Mouse (Mus musculus): ENCODE results near the gene Lhfpl4.

The Lhfpl4 gene

GRCm38 (mm10) chr6:113172011-113172410 lies 23.2 kb downstream of the Lhfpl4 start:
- in situ Hi-C loops (cut with MboI; ENCODE audit: low pct_unique_long_range_greater_than_20kb in 1 of 2, low sequenced_read_pairs in 2 of 2, unreplicated experiment in 1 of 2): no loop called here

- in situ Hi-C loops (cut with MboI; ENCODE audit: low pct_unique_long_range_greater_than_20kb in 1 of 2, low sequenced_read_pairs in 2 of 2, unreplicated experiment in 1 of 2): no loop called here
These were observed 24.5 kb downstream of the Lhfpl4 start for GRCm38 (mm10) chr6:113170651-113171050.

- in situ Hi-C loops (cut with MboI; ENCODE audit: low pct_unique_long_range_greater_than_20kb in 1 of 2, low sequenced_read_pairs in 2 of 2, unreplicated experiment in 1 of 2): no loop called here
These were observed 25.3 kb downstream of the Lhfpl4 start for GRCm38 (mm10) chr6:113169852-113170251.

GRCm38 (mm10) chr6:113168316-113168975 lies 26.7 kb downstream of the Lhfpl4 start:
- in situ Hi-C loops (cut with MboI; ENCODE audit: low pct_unique_long_range_greater_than_20kb in 1 of 2, low sequenced_read_pairs in 2 of 2, unreplicated experiment in 1 of 2): no loop called here

- in situ Hi-C loops (cut with MboI; ENCODE audit: low pct_unique_long_range_greater_than_20kb in 1 of 2, low sequenced_read_pairs in 2 of 2, unreplicated experiment in 1 of 2): no loop called here
These were observed 28.4 kb downstream of the Lhfpl4 start for GRCm38 (mm10) chr6:113166661-113167251.

- in situ Hi-C loops (cut with MboI; ENCODE audit: low pct_unique_long_range_greater_than_20kb in 1 of 2, low sequenced_read_pairs in 2 of 2, unreplicated experiment in 1 of 2): no loop called here
These were observed 31.7 kb downstream of the Lhfpl4 start for GRCm38 (mm10) chr6:113163513-113163912.

- in situ Hi-C loops (cut with MboI; ENCODE audit: low pct_unique_long_range_greater_than_20kb in 1 of 2, low sequenced_read_pairs in 2 of 2, unreplicated experiment in 1 of 2): no loop called here
These were observed 33.2 kb downstream of the Lhfpl4 start for GRCm38 (mm10) chr6:113161982-113162381.

GRCm38 (mm10) chr6:113160106-113160505 lies 35.1 kb downstream of the Lhfpl4 start:
- in situ Hi-C loops (cut with MboI; ENCODE audit: low pct_unique_long_range_greater_than_20kb in 1 of 2, low sequenced_read_pairs in 2 of 2, unreplicated experiment in 1 of 2): no loop called here

- in situ Hi-C loops (cut with MboI; ENCODE audit: low pct_unique_long_range_greater_than_20kb in 1 of 2, low sequenced_read_pairs in 2 of 2, unreplicated experiment in 1 of 2): no loop called here
These were observed 39.1 kb downstream of the Lhfpl4 start for GRCm38 (mm10) chr6:113156064-113156463.

- in situ Hi-C loops (cut with MboI; ENCODE audit: low pct_unique_long_range_greater_than_20kb in 1 of 2, low sequenced_read_pairs in 2 of 2, unreplicated experiment in 1 of 2): no loop called here
These were observed 40.3 kb downstream of the Lhfpl4 start for GRCm38 (mm10) chr6:113154886-113155285.

- in situ Hi-C loops (cut with MboI; ENCODE audit: low pct_unique_long_range_greater_than_20kb in 1 of 2, low sequenced_read_pairs in 2 of 2, unreplicated experiment in 1 of 2): no loop called here
These were observed 41.1 kb downstream of the Lhfpl4 start for GRCm38 (mm10) chr6:113154071-113154470.

- in situ Hi-C loops (cut with MboI; ENCODE audit: low pct_unique_long_range_greater_than_20kb in 1 of 2, low sequenced_read_pairs in 2 of 2, unreplicated experiment in 1 of 2): loop anchor here in 1 of 2 experiments (5.0 to 25.0 kb wide), 2 partner anchors 33 to 567 kb away; partner anchors contain the start of gene Ghrl
These were observed 49.9 kb downstream of the Lhfpl4 start for GRCm38 (mm10) chr6:113145249-113145648.

GRCm38 (mm10) chr6:113144764-113145163 lies 50.4 kb downstream of the Lhfpl4 start:
- in situ Hi-C loops (cut with MboI; ENCODE audit: low pct_unique_long_range_greater_than_20kb in 1 of 2, low sequenced_read_pairs in 2 of 2, unreplicated experiment in 1 of 2): loop anchor here in 1 of 2 experiments (5.0 to 25.0 kb wide), 2 partner anchors 32 to 568 kb away; partner anchors contain the start of gene Ghrl

- in situ Hi-C loops (cut with MboI; ENCODE audit: low pct_unique_long_range_greater_than_20kb in 1 of 2, low sequenced_read_pairs in 2 of 2, unreplicated experiment in 1 of 2): loop anchor here in 1 of 2 experiments (25.0 kb wide), 1 partner anchor 571 kb away; the partner anchor contains the start of gene Ghrl
These were observed 53.6 kb downstream of the Lhfpl4 start for GRCm38 (mm10) chr6:113141389-113142094.

- in situ Hi-C loops (cut with MboI; ENCODE audit: low pct_unique_long_range_greater_than_20kb in 1 of 2, low sequenced_read_pairs in 2 of 2, unreplicated experiment in 1 of 2): loop anchor here in 1 of 2 experiments (25.0 kb wide), 1 partner anchor 579 kb away; the partner anchor contains the start of gene Ghrl
These were observed 61.8 kb downstream of the Lhfpl4 start for GRCm38 (mm10) chr6:113133360-113133759.

GRCm38 (mm10) chr6:113120806-113121205 lies 74.4 kb downstream of the Lhfpl4 start:
- in situ Hi-C loops (cut with MboI; ENCODE audit: low pct_unique_long_range_greater_than_20kb in 1 of 2, low sequenced_read_pairs in 2 of 2, unreplicated experiment in 1 of 2): loop anchor here in 1 of 2 experiments (5.0 kb wide), 1 partner anchor 59 kb away; no protein-coding TSS in a partner anchor

Measured in mouse embryonic stem cell (cell line).